In the genomic region with DNA sequence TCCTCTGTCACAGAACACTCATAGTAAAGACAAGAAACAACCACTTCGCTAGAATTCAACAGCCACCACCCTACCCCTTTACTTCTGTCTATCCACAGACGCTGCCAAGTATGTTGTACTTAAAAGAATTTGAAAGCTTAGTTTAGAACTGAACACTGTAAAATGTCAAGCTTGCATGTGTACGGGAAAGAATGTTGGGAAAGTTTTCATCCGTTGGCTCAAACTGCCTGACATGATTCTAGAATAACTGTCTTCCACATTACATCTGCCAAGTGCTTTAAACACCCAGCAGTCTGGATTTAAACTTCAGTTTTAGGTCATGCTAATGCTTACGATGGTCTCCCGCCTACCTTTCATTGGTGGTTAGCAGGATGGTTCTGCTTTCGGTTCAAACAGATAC, we compare ENCODE assay signal across 21 mouse cellular contexts.
"Had no signal": no experiment of that assay in that cellular context is flagged by ENCODE, and none has a peak within 500 bp of the region (broad histone marks: within the 10 kb centered on the region; RNA-seq: fewer than 3 reads in every experiment).

No protein-coding gene starts in this region.

- H3K36me3 ChIP-seq: limb, embryonic 15.5 days; midbrain, embryonic 10.5 days; midbrain, embryonic 13.5 days; neural tube, embryonic 13.5 days had no signal

- H3K4me3 ChIP-seq: layer of hippocampus, adult 2 months; limb, embryonic 15.5 days; megakaryocyte, embryonic 14.5 days; midbrain, embryonic 10.5 days; midbrain, embryonic 13.5 days; myocyte; neural tube, embryonic 13.5 days had no signal

- H3K27ac ChIP-seq: kidney, postnatal 0 days; layer of hippocampus, adult 2 months; limb, embryonic 15.5 days; liver, embryonic 14.5 days; midbrain, embryonic 10.5 days; midbrain, embryonic 13.5 days; neural tube, embryonic 13.5 days had no signal

- DNase-seq: kidney, adult 2 months; kidney, postnatal 25 days; liver, postnatal 0 days; lung, embryonic 14.5 days; retina, postnatal 1 day; right cerebral cortex, postnatal 25 days; spleen, adult 18-20 months; thymus, adult 18-20 months; thymus, postnatal 36 days had no signal

- H3K4me1 ChIP-seq: limb, embryonic 15.5 days; megakaryocyte, embryonic 14.5 days; midbrain, embryonic 10.5 days; midbrain, embryonic 13.5 days; neural tube, embryonic 13.5 days had no signal

- ATAC-seq: intestine, postnatal 0 days; liver, postnatal 0 days; lung, postnatal 0 days; midbrain, embryonic 13.5 days; midbrain, embryonic 16.5 days had no signal

- H3K27me3 ChIP-seq: limb, embryonic 15.5 days; megakaryocyte, embryonic 14.5 days; midbrain, embryonic 13.5 days; neural tube, embryonic 13.5 days had no signal
